8 mouse cellular contexts compared by ENCODE assay signal in genomic region chr16:35490231-35491070, GRCm38 (mm10). TPM values are rescaled to one million over a fixed set of nuclear protein-coding genes. Genes with fewer than 3 reads are reported as not detected.
DNase-seq lines count a peak whose midpoint lies in the region; ATAC-seq lines count a peak whose summit lies in the region.

TSS of gene Pdia5 (minus strand) at chr16:35490873.

- under 1% methylated on average over 64 of the region's 66 CpGs for WGBS in hindbrain, embryonic 12.5 days
- WGBS in lung, embryonic 16.5 days, result 0% methylated on average over 60 of the region's 66 CpGs

- peaks cover 12% of the 10 kb centered on the region; the same call in 1 of the 2 replicates for H3K27me3 ChIP-seq in hindbrain, embryonic 12.5 days
- H3K27me3 ChIP-seq in lung, embryonic 16.5 days (ENCODE audit: control insufficient read depth, insufficient read depth, low read depth, low read length), result no peaks in the 10 kb centered on the region

- H3K9me3 ChIP-seq in hindbrain, embryonic 12.5 days (replicated peaks), result no peaks in the 10 kb centered on the region
- no peaks in the 10 kb centered on the region for H3K9me3 ChIP-seq in lung, embryonic 16.5 days (ENCODE audit: control insufficient read depth, low read length)

- ATAC-seq in hindbrain, embryonic 12.5 days (ENCODE audit: low FRiP score), result peak; percentile 93
- ATAC-seq in lung, embryonic 16.5 days (ENCODE audit: low read depth), result peak; percentile 96

- no peaks in the 10 kb centered on the region for H3K36me3 ChIP-seq in hindbrain, embryonic 12.5 days
- no peaks in the 10 kb centered on the region for H3K36me3 ChIP-seq in lung, embryonic 16.5 days (ENCODE audit: control insufficient read depth, insufficient read depth, low read length)

- peak; percentile 89 for DNase-seq in R1 (ENCODE audit: low read depth, low spot score)
- DNase-seq in cerebellum, postnatal 10 days, result peak; percentile 92 to 95
- DNase-seq in frontal cortex, postnatal 25 days (ENCODE audit: low spot score in 2 of 2), result peak; percentile 72 to 80
- DNase-seq in layer of hippocampus, postnatal 10 days (ENCODE audit: low spot score in 2 of 2), result peak; percentile 83 to 88
- peak; percentile 65 for DNase-seq in retina, adult 2 months (ENCODE audit: low read depth, low spot score)
- peak; percentile 65 for DNase-seq in urinary bladder, postnatal 10 days (ENCODE audit: low spot score)

- H3K4me3 ChIP-seq in hindbrain, embryonic 12.5 days, result peak within 1 kb of the TSS; percentile 71
- peak within 1 kb of the TSS; percentile 77 for H3K4me3 ChIP-seq in lung, embryonic 16.5 days (ENCODE audit: low read length)

- peak within 1 kb of the TSS; percentile 67 for H3K9ac ChIP-seq in hindbrain, embryonic 12.5 days
- H3K9ac ChIP-seq in lung, embryonic 16.5 days (ENCODE audit: low read length), result peak within 1 kb of the TSS; percentile 73

- peak within 1 kb of the TSS; percentile 95 for H3K4me2 ChIP-seq in hindbrain, embryonic 12.5 days (replicated peaks)
- H3K4me2 ChIP-seq in lung, embryonic 16.5 days (ENCODE audit: low read depth, low read length), result peak within 1 kb of the TSS; percentile 98

- no peak within 1 kb of the TSS for H3K27ac ChIP-seq in hindbrain, embryonic 12.5 days
- no peak within 1 kb of the TSS for H3K27ac ChIP-seq in lung, embryonic 16.5 days (ENCODE audit: low read length)

- peaks cover 22% of the 10 kb centered on the region for H3K4me1 ChIP-seq in hindbrain, embryonic 12.5 days
- peaks cover 19% of the 10 kb centered on the region for H3K4me1 ChIP-seq in lung, embryonic 16.5 days (replicated peaks; ENCODE audit: control insufficient read depth, insufficient read depth, low read length)

RNA-seq across cellular contexts. Expression of gene Pdia5, which starts in this region (rescaled TPM):
- polyA plus RNA-seq in hindbrain, embryonic 12.5 days (2016; fragmentation: Nextera tagmentation; extraction: Ambion mirVana), result 25.5 and 27.6 TPM in 2 replicates
- 1 to 10 TPM; 5.0 to 5.2 TPM for total RNA-seq in layer of hippocampus, postnatal 10 days (2021)
- polyA plus RNA-seq in lung, embryonic 16.5 days (2015; fragmentation: Nextera tagmentation; extraction: Ambion mirVana), result 39.0 and 40.3 TPM in 2 replicates
